Mouse (Mus musculus) spleen, adult 18-20 months (tissue): ENCODE data around the gene Dnah12.
A peak's percentile ranks its signal among the peaks of the same experiment; 100 is the strongest.
"Not testable (repeated sequence)": the region's sequence is repeated elsewhere in the genome, so short reads cannot be mapped to it uniquely, and the experiment has no call there.

Experiments used
- DNase-seq, 2 experiments: peaks; one replicate each; pipeline ENCODE4 v3.0.0; 2022; ENCODE audit warnings: mixed read lengths in 2 of 2

Dnah12 gene

GRCm38 (mm10) chr14:26692974-26693373 is at the start of gene Dnah12:
Gene Dnah12 (plus strand): TSS chr14:26693274.
- no peak for DNase-seq

GRCm38 (mm10) chr14:26645989-26646650 is 47.0 kb upstream of the Dnah12 start:
- no peak for DNase-seq

GRCm38 (mm10) chr14:26647811-26648210 is 45.3 kb upstream of the Dnah12 start:
- no peak for DNase-seq

DNA sequence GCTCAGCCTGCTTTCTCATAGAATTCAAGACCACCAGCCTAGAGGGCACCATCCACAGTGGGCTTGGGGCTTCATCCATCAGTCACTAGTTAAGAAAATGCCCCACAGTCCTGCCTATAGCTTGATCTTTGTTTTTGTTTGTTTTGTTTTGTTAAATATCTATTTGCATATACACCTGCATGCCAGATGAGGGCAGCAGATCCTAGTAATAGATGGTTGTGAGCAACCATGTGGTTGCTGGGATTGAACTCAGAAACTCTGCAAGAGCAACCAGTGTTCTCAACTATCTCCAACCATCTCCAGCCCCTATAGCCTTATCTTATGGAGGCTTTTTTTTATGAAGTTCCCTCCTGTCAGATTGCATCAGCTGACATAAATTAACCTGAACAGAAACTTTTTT is 41.2 kb upstream of the Dnah12 start:
- DNase-seq: no peak

- DNase-seq: no peak
Measured at GRCm38 (mm10) chr14:26658178-26658577, 34.9 kb upstream of the Dnah12 start.

GRCm38 (mm10) chr14:26660233-26660632 is 32.8 kb upstream of the Dnah12 start:
- DNase-seq: no peak

DNA sequence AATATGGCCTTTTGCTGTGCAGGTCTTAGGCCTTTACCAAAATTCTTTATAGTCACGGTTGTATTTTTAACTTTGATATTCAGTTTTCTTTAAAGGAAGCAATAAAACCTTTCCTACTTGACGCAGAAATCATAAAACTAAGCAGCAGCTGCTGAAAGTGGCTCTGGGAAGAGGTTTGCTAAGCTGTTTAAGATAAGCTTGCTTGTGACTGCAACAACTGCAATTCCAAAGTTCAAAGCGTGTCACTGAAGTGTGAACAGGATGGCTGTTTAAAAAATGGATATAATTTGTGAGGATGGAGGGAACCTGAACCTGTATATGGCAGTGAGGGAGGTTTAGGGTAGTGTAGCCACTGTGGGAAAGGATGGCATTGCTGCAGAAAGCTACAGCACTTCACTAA is 31.1 kb upstream of the Dnah12 start:
- no peak for DNase-seq

DNA sequence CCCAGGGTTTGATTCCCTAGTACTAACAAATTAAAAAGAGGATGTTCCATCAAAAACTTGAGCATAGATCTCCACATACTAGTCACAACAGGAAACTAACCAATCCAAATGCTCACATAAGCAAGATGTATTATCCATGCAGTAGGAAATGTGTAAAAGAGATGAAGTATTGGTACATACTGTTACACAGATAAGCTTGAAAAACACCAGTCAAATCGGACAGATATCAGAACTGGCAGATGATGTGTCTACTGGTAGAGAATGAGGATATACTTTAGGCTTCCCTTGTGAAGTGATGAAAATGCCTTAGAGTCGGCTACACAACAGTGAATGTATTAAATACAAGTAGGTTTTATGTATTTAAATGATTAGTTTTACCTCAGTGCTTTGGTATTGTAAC is 30.6 kb upstream of the Dnah12 start:
- DNase-seq: no peak

GRCm38 (mm10) chr14:26663851-26664250 is 29.2 kb upstream of the Dnah12 start:
- no peak for DNase-seq

DNA sequence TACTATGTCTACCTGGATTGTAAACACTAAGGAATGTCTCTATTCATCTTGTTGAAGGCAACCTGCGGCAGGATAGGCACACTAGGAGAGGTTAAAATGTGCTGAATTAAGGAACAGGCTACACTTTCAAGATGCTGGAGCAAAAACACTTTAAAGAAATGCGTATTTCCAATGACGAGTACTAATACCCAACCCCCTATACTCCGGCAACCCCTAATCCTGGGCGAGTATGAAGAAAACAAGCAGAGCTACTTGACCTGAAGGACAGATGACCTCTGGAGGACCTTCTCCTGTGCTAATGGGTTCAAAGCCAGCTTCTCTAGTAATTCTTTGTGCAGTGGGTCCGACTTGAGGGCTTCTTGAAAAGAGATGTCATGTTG is 25.1 kb upstream of the Dnah12 start:
- DNase-seq: no peak

GRCm38 (mm10) chr14:26668371-26669291 is 24.4 kb upstream of the Dnah12 start:
- peak; percentile 23 to 33 for DNase-seq

DNA sequence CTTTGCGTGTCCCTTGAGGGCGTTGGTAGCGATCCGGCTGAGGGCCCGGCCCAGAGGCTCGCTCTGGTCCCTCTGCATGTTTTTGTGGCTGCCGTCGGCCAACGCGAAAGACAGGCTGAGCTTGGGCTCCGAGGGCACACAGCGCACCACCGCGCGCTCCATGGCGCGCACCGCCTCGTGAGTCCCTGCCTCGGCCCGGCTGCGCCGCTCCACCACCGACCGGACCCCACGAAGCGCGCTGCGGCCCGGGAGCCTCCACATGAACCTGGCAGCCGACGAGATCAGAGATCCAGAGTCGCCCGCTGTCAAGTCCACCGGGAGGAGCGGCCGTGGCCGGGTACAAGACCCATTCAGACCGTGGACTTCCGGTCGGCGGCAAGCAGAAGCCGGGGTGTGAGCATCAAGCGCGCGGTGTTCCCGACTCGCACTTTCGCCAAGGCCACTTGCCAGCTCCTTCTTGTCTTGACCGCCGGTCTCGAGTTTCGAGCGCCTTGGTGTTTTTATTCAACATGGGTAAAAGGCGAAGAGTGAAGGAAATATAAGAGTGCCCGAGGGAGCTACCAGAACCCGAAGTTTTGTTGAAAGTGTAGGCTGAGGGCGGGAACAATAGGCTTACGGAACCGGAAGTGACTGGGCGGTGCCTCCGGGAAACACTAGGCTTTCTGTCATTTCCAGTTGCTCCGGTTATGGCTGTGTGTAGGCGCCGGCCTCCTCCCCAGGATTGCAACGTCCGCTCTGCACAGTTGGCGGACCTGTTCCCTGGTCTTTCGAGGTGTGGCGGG is 23.6 kb upstream of the Dnah12 start, which contains the start of gene Pde12:
Pde12 (minus strand) TSS at position 592 of the 782 bp plus-strand sequence.
- DNase-seq: peak; percentile 68 to 80

GRCm38 (mm10) chr14:26670964-26671363 is 22.1 kb upstream of the Dnah12 start:
- DNase-seq: no peak

GRCm38 (mm10) chr14:26671870-26672615 is 21.0 kb upstream of the Dnah12 start:
- not testable (repeated sequence) for DNase-seq

GRCm38 (mm10) chr14:26674476-26675169 is 18.5 kb upstream of the Dnah12 start:
- DNase-seq: not testable (repeated sequence)

DNA sequence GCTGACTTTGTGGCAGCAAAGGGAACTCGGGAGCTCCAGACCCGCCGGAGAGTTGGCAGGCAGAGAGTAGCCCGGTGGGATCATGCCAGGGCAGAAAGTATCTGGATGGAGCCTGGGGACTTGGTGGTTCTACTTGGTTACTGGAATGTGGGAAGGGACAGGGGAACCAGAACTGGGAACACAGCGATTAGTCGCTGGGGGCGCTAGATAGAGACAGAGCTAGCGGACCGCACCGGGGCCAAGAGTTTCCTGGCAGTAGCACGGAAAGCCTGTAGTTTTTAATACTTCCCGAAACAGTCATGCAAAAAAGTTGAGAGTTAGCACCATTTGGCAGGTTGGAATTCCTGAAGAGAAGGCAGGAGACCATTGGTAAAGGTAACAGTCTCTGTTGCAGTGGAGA is 17.7 kb upstream of the Dnah12 start:
- peak in 1 of 2 experiments; percentile 37 for DNase-seq

DNA sequence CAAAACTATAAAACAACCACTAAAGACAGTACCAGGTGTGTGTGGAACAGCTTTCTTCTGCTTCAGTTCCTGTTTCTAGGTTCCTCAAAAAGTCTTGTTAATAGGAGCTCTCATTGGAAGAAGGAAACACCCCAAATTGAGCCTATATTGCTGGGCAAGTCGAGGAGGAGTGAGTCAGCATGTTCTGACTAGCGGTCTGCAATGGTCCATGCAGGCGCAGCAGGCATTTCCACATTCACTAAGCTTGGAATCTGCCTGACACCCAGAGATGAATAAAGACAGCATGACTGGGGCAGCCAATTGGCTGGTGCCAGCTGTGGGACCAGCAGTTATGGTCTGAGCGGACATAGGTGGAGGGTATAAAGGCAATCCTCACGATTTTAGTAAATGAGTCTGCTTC is 17.3 kb upstream of the Dnah12 start:
- DNase-seq: no peak

- DNase-seq: no peak
Measured at GRCm38 (mm10) chr14:26690727-26691126, 2.3 kb upstream of the Dnah12 start.

DNA sequence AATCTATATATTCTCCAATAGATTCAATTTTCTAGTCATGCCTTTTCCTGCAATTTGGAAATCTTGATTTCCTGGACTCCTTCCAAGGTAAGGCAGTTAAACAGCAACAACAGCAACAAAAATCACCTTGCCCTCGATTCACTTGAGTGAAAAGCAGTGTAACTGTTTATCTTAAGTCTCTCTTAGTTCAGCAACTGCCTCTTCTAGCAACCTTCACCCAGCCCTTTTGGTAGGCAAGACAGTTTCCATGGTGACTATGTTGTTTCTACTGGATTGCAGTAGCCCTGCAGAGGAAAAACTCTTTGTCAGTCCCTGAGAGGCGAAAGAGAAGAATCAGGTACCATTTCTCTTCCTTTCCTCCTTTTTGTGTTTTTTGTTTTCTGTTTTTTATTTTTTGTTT is 1.7 kb upstream of the Dnah12 start:
- no peak for DNase-seq

DNA sequence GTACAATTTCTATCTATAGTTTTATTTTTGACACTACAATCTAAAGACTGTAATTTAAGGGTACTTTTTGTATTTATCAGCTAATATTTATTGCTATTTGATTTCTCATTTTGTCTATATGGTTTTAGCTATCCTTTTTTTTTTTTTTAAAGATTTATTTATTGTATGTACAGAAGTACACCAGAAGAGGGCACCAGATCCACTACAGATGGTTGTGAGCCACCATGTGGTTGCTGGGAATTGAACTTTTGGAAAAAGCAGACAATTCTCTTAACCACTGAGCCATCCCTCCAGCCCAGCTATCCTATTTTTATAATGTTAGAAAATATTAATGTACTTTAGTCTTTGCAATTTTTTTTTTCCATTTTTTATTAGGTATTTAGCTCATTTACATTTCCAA is 4.8 kb downstream of the Dnah12 start:
- no peak for DNase-seq

DNA sequence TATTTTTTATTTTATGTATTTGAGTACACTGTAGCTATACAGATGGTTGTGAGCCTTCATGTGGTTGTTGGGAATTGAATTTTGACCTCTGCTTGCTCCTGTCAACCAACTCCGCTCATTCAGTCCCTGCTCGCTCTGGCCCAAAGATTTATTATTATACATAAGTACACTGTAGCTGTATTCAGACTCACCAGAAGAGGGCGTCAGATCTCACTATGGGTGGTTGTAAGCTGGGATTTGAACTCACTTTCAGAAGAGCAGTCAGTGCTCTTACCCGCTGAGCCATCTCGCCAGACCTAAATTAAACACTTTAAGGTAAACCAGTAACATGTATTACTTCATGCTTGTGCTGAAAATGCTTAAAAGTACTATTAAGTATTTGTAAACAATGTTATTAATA is 12.2 kb downstream of the Dnah12 start:
- not testable (repeated sequence) for DNase-seq

GRCm38 (mm10) chr14:26719696-26720095 is 26.6 kb downstream of the Dnah12 start:
- not testable (repeated sequence) for DNase-seq
